In genomic region chr2:152024883-152025422, GRCm38 (mm10) we compare ENCODE assay signal across 16 mouse cellular contexts. TPM values are rescaled to one million over a fixed set of nuclear protein-coding genes. Genes with fewer than 3 reads are reported as not detected.
DNase-seq lines count a peak whose midpoint lies in the region; ATAC-seq lines count a peak whose summit lies in the region.
"Had no signal": no experiment of that assay in that cellular context is flagged by ENCODE, and none has a peak within 500 bp of the region (broad histone marks: within the 10 kb centered on the region; RNA-seq: fewer than 3 reads in every experiment).

No protein-coding gene starts in this region.

- peaks cover 6% of the 10 kb centered on the region; the same call in 1 of the 2 replicates for H3K9me3 ChIP-seq in forebrain, embryonic 13.5 days (replicated peaks)
- H3K9me3 ChIP-seq in forebrain, embryonic 15.5 days, result no peaks in the 10 kb centered on the region
- H3K9me3 ChIP-seq in hindbrain, embryonic 10.5 days, result no peaks in the 10 kb centered on the region
- H3K9me3 ChIP-seq in neural tube, embryonic 15.5 days (replicated peaks), result no peaks in the 10 kb centered on the region
- H3K9me3 ChIP-seq: kidney, embryonic 15.5 days; liver, embryonic 13.5 days; stomach, embryonic 15.5 days had no signal

- 64% methylated on average over 11 of the region's 11 CpGs for WGBS in forebrain, embryonic 13.5 days
- WGBS in forebrain, embryonic 15.5 days, result 69% methylated on average over 11 of the region's 11 CpGs
- WGBS in hindbrain, embryonic 10.5 days, result 54% methylated on average over 11 of the region's 11 CpGs
- WGBS in neural tube, embryonic 15.5 days, result 18% methylated on average over 11 of the region's 11 CpGs

- no peak overlapping the region for H3K4me2 ChIP-seq in forebrain, embryonic 13.5 days
- H3K4me2 ChIP-seq in forebrain, embryonic 15.5 days (replicated peaks), result no peak overlapping the region
- peak overlapping the region; percentile 17 for H3K4me2 ChIP-seq in neural tube, embryonic 15.5 days
- H3K4me2 ChIP-seq: kidney, embryonic 15.5 days; liver, embryonic 13.5 days; stomach, embryonic 15.5 days had no signal

- peak; percentile 60 for DNase-seq in hindbrain, embryonic 10.5 days (ENCODE audit: low spot score)
- peak; percentile 72 for DNase-seq in mesoderm, embryonic 11.5 days (ENCODE audit: low read depth, low spot score)
- DNase-seq in kidney, adult 11 months, result no peak
- no peak for DNase-seq in ovary, postnatal 36 days (ENCODE audit: low spot score)
- no peak for DNase-seq in yolk sac, embryonic 10.5 days (ENCODE audit: low spot score)
- DNase-seq: adrenal gland, adult 2 months; cerebellum, adult 8-10 months; liver, embryonic 13.5 days; lung, postnatal 10 days; thymus, postnatal 36 days had no signal

- H3K27ac ChIP-seq in forebrain, embryonic 13.5 days, result no peak overlapping the region
- H3K27ac ChIP-seq in forebrain, embryonic 15.5 days (replicated peaks), result no peak overlapping the region
- H3K27ac ChIP-seq in hindbrain, embryonic 10.5 days, result peak overlapping the region; percentile 36; the same call in 1 of the 2 replicates
- H3K27ac ChIP-seq in neural tube, embryonic 15.5 days (replicated peaks), result no peak overlapping the region
- H3K27ac ChIP-seq: kidney, embryonic 15.5 days; liver, embryonic 13.5 days; stomach, embryonic 15.5 days had no signal

- ATAC-seq in forebrain, embryonic 13.5 days, result no peak
- ATAC-seq in forebrain, embryonic 15.5 days (replicated peaks), result no peak
- ATAC-seq in neural tube, embryonic 15.5 days (ENCODE audit: low FRiP score), result no peak

- peaks cover 8% of the 10 kb centered on the region for H3K4me1 ChIP-seq in forebrain, embryonic 13.5 days
- peaks cover 5% of the 10 kb centered on the region; the same call in 1 of the 2 replicates for H3K4me1 ChIP-seq in forebrain, embryonic 15.5 days
- peaks cover 42% of the 10 kb centered on the region for H3K4me1 ChIP-seq in hindbrain, embryonic 10.5 days (replicated peaks)
- H3K4me1 ChIP-seq in neural tube, embryonic 15.5 days, result peaks cover 11% of the 10 kb centered on the region

- H3K27me3 ChIP-seq in forebrain, embryonic 13.5 days, result peaks cover 13% of the 10 kb centered on the region
- no peaks in the 10 kb centered on the region for H3K27me3 ChIP-seq in forebrain, embryonic 15.5 days
- H3K27me3 ChIP-seq in hindbrain, embryonic 10.5 days (ENCODE audit: insufficient read depth, poor library complexity, severe bottlenecking), result peaks cover 23% of the 10 kb centered on the region
- no peaks in the 10 kb centered on the region for H3K27me3 ChIP-seq in neural tube, embryonic 15.5 days (replicated peaks)

- no peak overlapping the region for H3K4me3 ChIP-seq in forebrain, embryonic 13.5 days
- no peak overlapping the region for H3K4me3 ChIP-seq in forebrain, embryonic 15.5 days
- H3K4me3 ChIP-seq in hindbrain, embryonic 10.5 days, result no peak overlapping the region
- no peak overlapping the region for H3K4me3 ChIP-seq in neural tube, embryonic 15.5 days (replicated peaks)
- H3K4me3 ChIP-seq: kidney, embryonic 15.5 days; liver, embryonic 13.5 days; stomach, embryonic 15.5 days had no signal

- H3K9ac ChIP-seq in forebrain, embryonic 13.5 days, result 0 out of 2 replicates have a peak overlapping the region, but pooled peaks have one; percentile 2
- no peak overlapping the region for H3K9ac ChIP-seq in forebrain, embryonic 15.5 days (replicated peaks)
- no peak overlapping the region for H3K9ac ChIP-seq in neural tube, embryonic 15.5 days (replicated peaks)
- H3K9ac ChIP-seq: kidney, embryonic 15.5 days; liver, embryonic 13.5 days; stomach, embryonic 15.5 days had no signal

- no peaks in the 10 kb centered on the region for H3K36me3 ChIP-seq in forebrain, embryonic 13.5 days (ENCODE audit: poor library complexity, severe bottlenecking)
- no peaks in the 10 kb centered on the region for H3K36me3 ChIP-seq in forebrain, embryonic 15.5 days
- H3K36me3 ChIP-seq in hindbrain, embryonic 10.5 days, result no peaks in the 10 kb centered on the region
- H3K36me3 ChIP-seq in neural tube, embryonic 15.5 days, result no peaks in the 10 kb centered on the region
- H3K36me3 ChIP-seq: kidney, embryonic 15.5 days; liver, embryonic 13.5 days; stomach, embryonic 15.5 days had no signal

RNA-seq across cellular contexts. Expression of gene Slc52a3, which starts 28.6 kb away (rescaled TPM):
- polyA plus RNA-seq in forebrain, embryonic 13.5 days (2015; fragmentation: Nextera tagmentation; extraction: Ambion mirVana), result 0.71 and 0.87 TPM in 2 replicates
- polyA plus RNA-seq in forebrain, embryonic 15.5 days (2015; fragmentation: Nextera tagmentation; extraction: Ambion mirVana), result 0.84 and 1.3 TPM in 2 replicates
- polyA plus RNA-seq in hindbrain, embryonic 10.5 days (2016; fragmentation: Nextera tagmentation; extraction: Ambion mirVana), result 0.90 and 1.3 TPM in 2 replicates
- polyA plus RNA-seq in neural tube, embryonic 15.5 days (2015; fragmentation: Nextera tagmentation; extraction: Ambion mirVana), result 1.4 and 1.7 TPM in 2 replicates

RNA-seq across cellular contexts. Expression of gene Fam110a, which starts 44.9 kb away (rescaled TPM):
- 88.9 and 99.0 TPM in 2 replicates for polyA plus RNA-seq in forebrain, embryonic 13.5 days (2015; fragmentation: Nextera tagmentation; extraction: Ambion mirVana)
- 71.9 and 75.2 TPM in 2 replicates for polyA plus RNA-seq in forebrain, embryonic 15.5 days (2015; fragmentation: Nextera tagmentation; extraction: Ambion mirVana)
- 99.4 and 149 TPM in 2 replicates for polyA plus RNA-seq in hindbrain, embryonic 10.5 days (2016; fragmentation: Nextera tagmentation; extraction: Ambion mirVana)
- polyA plus RNA-seq in neural tube, embryonic 15.5 days (2015; fragmentation: Nextera tagmentation; extraction: Ambion mirVana), result 31.3 and 32.0 TPM in 2 replicates

RNA-seq across cellular contexts. Expression of gene Scrt2, which starts 56.4 kb away (rescaled TPM):
- 17.5 and 19.9 TPM in 2 replicates for polyA plus RNA-seq in forebrain, embryonic 13.5 days (2015; fragmentation: Nextera tagmentation; extraction: Ambion mirVana)
- polyA plus RNA-seq in forebrain, embryonic 15.5 days (2015; fragmentation: Nextera tagmentation; extraction: Ambion mirVana), result 20.9 and 22.9 TPM in 2 replicates
- polyA plus RNA-seq in hindbrain, embryonic 10.5 days (2016; fragmentation: Nextera tagmentation; extraction: Ambion mirVana), result 5.5 and 19.0 TPM in 2 replicates
- 7.5 and 9.2 TPM in 2 replicates for polyA plus RNA-seq in neural tube, embryonic 15.5 days (2015; fragmentation: Nextera tagmentation; extraction: Ambion mirVana)
- polyA plus RNA-seq: heart, embryonic 14.5 days; liver, embryonic 13.5 days had no signal

Comparison
In these comparisons a context has a peak if more than half of its experiments do, and no peak if none do; other contexts are left out.
1. DNase-seq: peak in hindbrain, embryonic 10.5 days (single experiment) and mesoderm, embryonic 11.5 days (single experiment); none in kidney, adult 11 months (single experiment), ovary, postnatal 36 days (single experiment) and yolk sac, embryonic 10.5 days (single experiment).